Mouse (Mus musculus): Measurements from ENCODE around the gene Irx4. TPM values are rescaled to one million over a fixed set of nuclear protein-coding genes. Genes with fewer than 3 reads are reported as not detected.

Gene Irx4
- polyA plus RNA-seq, 1 experiment from 2014 or later, result 0.07 TPM

DNA sequence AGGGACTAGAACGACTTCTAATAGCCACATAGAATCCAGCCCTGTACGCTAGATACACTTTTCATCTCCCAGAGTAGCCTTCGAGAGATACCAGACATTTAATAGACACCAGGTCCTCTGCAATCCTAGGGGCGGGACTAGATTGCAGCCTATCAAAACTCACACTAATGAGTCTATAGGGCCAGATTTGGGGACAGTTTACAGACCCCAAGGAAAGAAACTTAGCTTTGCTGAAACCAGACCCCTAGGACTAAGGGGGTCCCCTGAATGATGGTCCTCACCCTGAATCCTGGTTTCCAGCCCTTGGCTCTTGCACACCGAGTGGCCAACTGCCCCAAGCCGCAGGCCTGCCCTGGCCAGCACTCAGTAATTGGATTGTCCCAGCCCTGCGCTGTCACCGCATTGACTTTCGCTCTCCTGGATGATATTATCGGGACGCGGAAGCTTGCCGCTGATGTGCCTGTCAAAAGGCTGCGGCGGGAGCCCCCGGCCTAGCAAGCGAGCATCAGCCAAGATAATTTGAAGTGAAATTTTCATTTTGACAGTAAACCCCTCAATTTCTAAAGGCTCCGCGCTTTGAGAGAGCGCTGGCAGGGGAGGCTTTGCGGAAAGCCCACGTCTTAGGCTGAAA, 10.3 kb downstream of the Irx4 start:
- Histone ChIP-seq H3K9me3 (replicated peaks) (no peaks in the 10 kb centered on the region), H3K36me3 (no peaks in the 10 kb centered on the region), H3K4me2 (no peak overlapping the region), H3K27me3 (peaks cover 95% of the 10 kb centered on the region), H3K4me3 (replicated peaks) (no peak overlapping the region), H3K4me1 (replicated peaks) (0 out of 2 replicates have a peak, but pooled peaks cover 3% of the 10 kb centered on the region), H3K27ac (no peak overlapping the region), H3K9ac (no peak overlapping the region)
- ATAC-seq (ENCODE audit: low read depth) (no peak), DNase-seq (no peak)
- 7% methylated on average over 22 of the region's 22 CpGs for WGBS (ENCODE audit: insufficient replicate concordance)

DNA sequence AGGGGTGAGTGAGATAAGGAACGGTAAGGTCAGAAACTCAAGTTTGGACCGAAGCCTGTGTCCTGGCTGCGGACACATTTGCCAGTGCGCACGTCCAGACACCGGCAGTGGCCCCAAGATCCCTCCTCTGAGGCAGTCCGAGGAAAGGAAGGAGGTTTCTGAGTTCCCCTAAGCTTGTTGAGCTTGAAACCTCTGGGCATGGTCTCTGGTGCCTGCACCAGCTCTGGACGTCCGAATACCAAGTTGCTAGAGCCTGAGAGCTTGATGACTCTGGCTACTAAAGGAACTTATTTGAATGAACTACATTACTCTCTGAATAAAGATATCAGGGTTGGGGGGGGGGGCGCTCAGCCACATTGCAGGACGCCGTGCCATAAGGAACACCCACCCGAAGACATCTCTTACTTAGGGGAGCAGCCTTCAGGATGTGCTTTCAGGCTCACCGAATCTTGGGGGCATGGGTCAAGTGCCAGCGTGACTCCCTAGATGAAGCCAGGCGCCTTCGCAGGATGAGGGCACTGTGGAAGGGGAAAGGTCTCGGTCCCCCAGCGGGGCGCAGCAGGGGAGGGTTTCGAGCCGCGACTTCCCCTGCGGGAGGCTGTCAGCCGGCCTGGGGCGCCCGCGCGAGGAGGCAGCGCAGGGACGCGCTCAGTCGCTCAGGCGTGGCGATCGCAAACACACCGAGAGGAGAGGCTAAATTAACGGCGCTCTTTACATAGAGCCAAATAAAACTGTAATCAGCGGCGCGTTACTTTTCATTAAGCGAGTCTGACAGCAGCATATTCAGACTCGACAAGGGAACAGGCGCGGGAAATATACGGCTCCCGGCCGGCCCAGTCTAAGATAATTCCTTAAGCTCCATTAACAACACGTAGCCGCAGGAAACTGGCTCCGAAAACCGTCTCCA, 11.3 kb downstream of the Irx4 start:
- Histone ChIP-seq H3K27ac (no peak overlapping the region), H3K9ac (no peak overlapping the region), H3K36me3 (no peaks in the 10 kb centered on the region), H3K4me3 (replicated peaks) (0 out of 2 replicates have a peak overlapping the region, but pooled peaks have one; percentile 21), H3K27me3 (peaks cover 89% of the 10 kb centered on the region), H3K9me3 (replicated peaks) (no peaks in the 10 kb centered on the region), H3K4me2 (peak overlapping the region; percentile 17; the same call in 1 of the 2 replicates), H3K4me1 (replicated peaks) (0 out of 2 replicates have a peak, but pooled peaks cover 3% of the 10 kb centered on the region)
- DNase-seq (no peak), ATAC-seq (ENCODE audit: low read depth) (no peak)
- 1% methylated on average over 53 of the region's 53 CpGs for WGBS (ENCODE audit: insufficient replicate concordance)

DNA sequence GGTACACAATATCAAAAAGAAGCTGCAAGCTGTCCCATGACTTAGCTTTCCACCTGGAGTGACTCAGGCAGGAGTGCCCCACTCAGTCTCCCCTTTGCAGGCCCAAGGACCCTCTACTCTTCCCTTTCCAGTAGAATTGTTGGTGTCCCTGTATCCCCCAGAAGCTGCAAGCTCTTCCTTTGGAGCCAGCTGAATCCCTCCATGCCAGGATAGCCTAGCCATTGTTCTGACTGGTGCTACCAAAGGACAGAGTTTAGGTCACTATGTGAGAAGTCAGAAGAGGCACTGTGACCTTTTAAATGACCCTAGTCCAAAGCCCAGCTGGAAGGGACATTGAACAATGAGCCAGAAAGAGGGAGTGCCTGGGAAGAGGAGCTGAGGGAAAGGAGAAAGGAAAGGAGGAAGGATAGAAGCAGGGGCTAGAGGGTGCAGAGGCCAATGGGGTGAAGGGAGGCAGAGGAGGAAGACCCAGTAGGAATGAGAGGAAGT, 12.6 kb downstream of the Irx4 start:
- H3K27ac ChIP-seq, result no peak overlapping the region
- H3K9ac ChIP-seq, result no peak overlapping the region
- H3K4me1 ChIP-seq (replicated peaks), result 0 out of 2 replicates have a peak, but pooled peaks cover 3% of the 10 kb centered on the region
- no peaks in the 10 kb centered on the region for H3K9me3 ChIP-seq (replicated peaks)
- no peak overlapping the region for H3K4me2 ChIP-seq
- peaks cover 77% of the 10 kb centered on the region for H3K27me3 ChIP-seq
- no peak for DNase-seq
- no peak overlapping the region for H3K4me3 ChIP-seq (replicated peaks)
- H3K36me3 ChIP-seq, result no peaks in the 10 kb centered on the region
- ATAC-seq (ENCODE audit: low read depth), result no peak

DNA sequence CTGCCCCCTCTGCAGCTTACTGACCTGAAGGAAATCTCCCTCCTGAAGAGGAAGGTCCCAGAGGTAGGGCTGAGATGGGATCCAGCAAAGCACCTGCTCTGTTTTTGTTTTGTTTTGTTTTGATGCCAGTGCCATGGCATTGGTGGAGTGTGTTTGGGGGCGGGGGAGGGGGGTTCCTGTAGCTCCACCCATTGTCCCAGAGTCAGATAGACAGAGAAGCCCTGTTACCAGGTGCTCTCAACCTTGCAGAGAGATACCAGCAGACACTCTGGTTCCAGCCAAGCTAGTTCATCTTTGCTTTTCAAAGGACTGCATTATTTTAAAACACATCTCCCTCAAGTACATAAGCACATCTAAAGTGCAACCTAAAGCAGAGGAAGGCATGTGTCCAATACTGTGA, 13.3 kb downstream of the Irx4 start:
- Histone ChIP-seq H3K36me3 (no peaks in the 10 kb centered on the region), H3K4me1 (replicated peaks) (0 out of 2 replicates have a peak, but pooled peaks cover 3% of the 10 kb centered on the region), H3K4me2 (no peak overlapping the region), H3K4me3 (replicated peaks) (no peak overlapping the region), H3K9me3 (replicated peaks) (no peaks in the 10 kb centered on the region), H3K27me3 (peaks cover 70% of the 10 kb centered on the region), H3K9ac (no peak overlapping the region), H3K27ac (no peak overlapping the region)
- ATAC-seq (ENCODE audit: low read depth), result no peak
- WGBS (ENCODE audit: insufficient replicate concordance), result 5% methylated on average over 1 of the region's 1 CpGs
- DNase-seq, result no peak

DNA sequence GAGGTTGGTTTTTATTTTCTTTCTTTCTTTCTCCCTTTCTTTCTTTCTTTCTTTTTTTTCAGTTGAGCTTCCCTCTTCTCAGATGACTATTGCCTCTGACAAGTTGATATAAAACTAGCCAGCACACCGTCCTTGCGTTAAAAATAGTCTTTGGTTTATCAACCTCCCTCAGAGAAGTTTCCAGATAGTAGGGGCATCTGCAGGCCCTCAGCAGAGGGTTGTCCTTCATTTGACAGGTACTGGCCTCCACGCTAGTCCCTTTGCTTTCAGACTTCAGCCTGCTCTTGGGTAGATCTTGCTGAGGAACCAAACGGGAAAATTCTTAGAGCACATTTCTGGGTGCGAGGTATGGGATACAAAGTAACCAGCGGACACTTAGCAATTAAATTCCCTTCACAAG, 17.1 kb downstream of the Irx4 start:
- DNase-seq (no peak), ATAC-seq (ENCODE audit: low read depth) (no peak)
- Histone ChIP-seq H3K27ac (no peak overlapping the region), H3K9ac (no peak overlapping the region), H3K4me2 (no peak overlapping the region), H3K36me3 (no peaks in the 10 kb centered on the region), H3K27me3 (peaks cover 31% of the 10 kb centered on the region), H3K4me1 (replicated peaks) (no peaks in the 10 kb centered on the region), H3K9me3 (replicated peaks) (no peaks in the 10 kb centered on the region), H3K4me3 (replicated peaks) (no peak overlapping the region)
- WGBS (ENCODE audit: insufficient replicate concordance), result 49% methylated on average over 6 of the region's 6 CpGs

DNA sequence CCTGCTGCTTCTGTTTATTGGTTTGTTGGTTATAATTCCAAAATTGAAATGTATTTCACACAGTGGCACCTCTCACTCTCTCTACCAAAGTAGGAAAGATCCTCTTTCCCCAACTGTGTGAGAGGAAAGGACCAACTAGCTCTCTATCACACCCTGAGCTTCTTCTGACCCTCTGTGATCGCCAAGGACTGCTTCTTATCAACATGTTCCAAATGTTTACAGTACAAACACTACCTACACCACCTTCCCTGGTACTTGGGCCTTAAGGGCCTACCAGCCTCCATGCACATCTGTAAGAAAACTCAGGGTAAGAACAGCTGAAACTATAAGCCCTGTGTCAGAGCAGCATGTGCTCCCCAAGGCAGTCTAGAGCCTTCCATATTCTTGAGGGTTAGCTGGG, 17.5 kb downstream of the Irx4 start:
- 16% methylated on average over 1 of the region's 1 CpGs for WGBS (ENCODE audit: insufficient replicate concordance)
- no peaks in the 10 kb centered on the region for H3K4me1 ChIP-seq (replicated peaks)
- H3K27ac ChIP-seq, result no peak overlapping the region; the same call in 1 of the 2 replicates
- no peak for DNase-seq
- H3K27me3 ChIP-seq, result peaks cover 27% of the 10 kb centered on the region
- ATAC-seq (ENCODE audit: low read depth), result 0 out of 2 replicates have a peak, but pooled peaks have one; percentile 41
- H3K4me3 ChIP-seq (replicated peaks), result no peak overlapping the region
- no peaks in the 10 kb centered on the region for H3K36me3 ChIP-seq
- no peak overlapping the region for H3K9ac ChIP-seq
- H3K4me2 ChIP-seq, result no peak overlapping the region
- no peaks in the 10 kb centered on the region for H3K9me3 ChIP-seq (replicated peaks)

DNA sequence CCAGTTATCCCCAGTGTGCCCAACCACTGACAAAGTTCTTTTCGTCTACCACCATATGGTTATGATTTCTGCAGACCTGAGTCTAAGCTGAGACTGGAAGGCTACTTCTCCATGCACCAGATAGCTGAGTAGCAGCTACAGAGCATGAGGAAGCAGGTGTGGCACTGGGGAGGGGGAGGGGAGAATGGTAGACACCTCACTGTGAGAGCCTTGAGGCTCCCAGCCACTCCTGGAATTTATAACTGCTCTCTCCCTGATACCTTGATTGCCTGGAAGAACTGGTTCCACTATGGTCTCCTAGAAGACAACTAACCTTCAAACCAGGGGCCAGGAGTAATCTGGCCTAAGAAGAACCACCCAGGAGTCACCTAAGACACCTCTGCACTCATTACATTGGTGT, 18.9 kb downstream of the Irx4 start:
- no peak overlapping the region for H3K27ac ChIP-seq

DNA sequence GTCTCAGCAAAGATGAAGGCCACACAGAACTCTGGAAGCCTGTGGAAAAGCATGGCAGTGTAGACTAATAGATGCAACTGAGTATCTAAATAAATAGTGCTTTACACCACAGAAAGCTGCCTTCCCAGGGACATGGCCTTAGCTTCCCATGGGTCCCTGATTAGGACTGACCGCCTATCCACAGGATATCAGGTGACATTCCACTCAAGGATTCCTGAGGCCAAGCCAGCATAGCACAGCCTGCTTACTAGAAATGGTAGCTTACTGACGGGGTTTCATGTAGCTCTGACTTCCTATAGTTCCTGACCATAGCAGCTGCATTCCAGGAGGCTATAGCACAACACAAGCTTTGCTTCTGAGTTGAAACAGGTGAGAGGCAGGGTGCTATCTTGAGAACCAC, 22.1 kb downstream of the Irx4 start:
- ATAC-seq (ENCODE audit: low read depth) (no peak), DNase-seq (no peak)
- H3K4me3 ChIP-seq (replicated peaks), result no peak overlapping the region
- no peaks in the 10 kb centered on the region for H3K36me3 ChIP-seq
- H3K4me1 ChIP-seq (replicated peaks), result no peaks in the 10 kb centered on the region
- WGBS (ENCODE audit: insufficient replicate concordance), result 49% methylated on average over 2 of the region's 2 CpGs
- no peak overlapping the region for H3K9ac ChIP-seq
- H3K4me2 ChIP-seq, result no peak overlapping the region
- no peak overlapping the region for H3K27ac ChIP-seq
- H3K27me3 ChIP-seq, result no peaks in the 10 kb centered on the region
- H3K9me3 ChIP-seq (replicated peaks), result no peaks in the 10 kb centered on the region

More for the DNA sequence above, 18.9 kb downstream of the Irx4 start:
- no peaks in the 10 kb centered on the region for H3K4me1 ChIP-seq (replicated peaks)
- no peaks in the 10 kb centered on the region for H3K9me3 ChIP-seq (replicated peaks)
- peaks cover 13% of the 10 kb centered on the region for H3K27me3 ChIP-seq
- WGBS (ENCODE audit: insufficient replicate concordance), result 50% methylated on average over 1 of the region's 1 CpGs
- H3K4me3 ChIP-seq (replicated peaks), result no peak overlapping the region
- no peak overlapping the region for H3K9ac ChIP-seq
- no peaks in the 10 kb centered on the region for H3K36me3 ChIP-seq
- ATAC-seq (ENCODE audit: low read depth) (no peak), DNase-seq (no peak)
- no peak overlapping the region for H3K4me2 ChIP-seq

DNA sequence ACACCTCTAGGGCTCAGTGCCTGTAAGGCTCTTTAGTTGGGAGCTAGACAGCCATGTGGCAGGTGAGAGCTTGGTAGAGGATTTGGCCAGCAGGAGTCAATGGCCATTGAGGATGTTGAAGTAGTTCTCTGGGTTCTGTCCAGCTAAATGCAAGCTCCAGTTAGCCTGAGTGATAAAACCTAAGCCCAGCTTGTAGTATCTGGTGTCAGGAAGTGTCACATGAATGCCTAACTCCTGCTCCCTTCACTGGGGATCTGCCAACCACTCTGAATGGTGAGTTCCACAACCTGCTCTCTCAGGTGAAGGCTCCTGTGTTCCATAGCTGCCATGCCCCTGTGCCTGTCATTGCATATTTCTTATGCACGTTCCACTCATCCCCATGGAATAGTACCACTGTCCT, 23.3 kb downstream of the Irx4 start:
- H3K27ac ChIP-seq, result no peak overlapping the region
- no peak for ATAC-seq (ENCODE audit: low read depth)
- no peak overlapping the region for H3K4me2 ChIP-seq
- H3K4me1 ChIP-seq (replicated peaks), result no peaks in the 10 kb centered on the region
- no peak for DNase-seq
- WGBS (ENCODE audit: insufficient replicate concordance), result 66% methylated on average over 1 of the region's 1 CpGs
- H3K9ac ChIP-seq, result no peak overlapping the region
- H3K27me3 ChIP-seq, result no peaks in the 10 kb centered on the region
- H3K4me3 ChIP-seq (replicated peaks), result no peak overlapping the region
- H3K36me3 ChIP-seq, result no peaks in the 10 kb centered on the region
- H3K9me3 ChIP-seq (replicated peaks), result no peaks in the 10 kb centered on the region

DNA sequence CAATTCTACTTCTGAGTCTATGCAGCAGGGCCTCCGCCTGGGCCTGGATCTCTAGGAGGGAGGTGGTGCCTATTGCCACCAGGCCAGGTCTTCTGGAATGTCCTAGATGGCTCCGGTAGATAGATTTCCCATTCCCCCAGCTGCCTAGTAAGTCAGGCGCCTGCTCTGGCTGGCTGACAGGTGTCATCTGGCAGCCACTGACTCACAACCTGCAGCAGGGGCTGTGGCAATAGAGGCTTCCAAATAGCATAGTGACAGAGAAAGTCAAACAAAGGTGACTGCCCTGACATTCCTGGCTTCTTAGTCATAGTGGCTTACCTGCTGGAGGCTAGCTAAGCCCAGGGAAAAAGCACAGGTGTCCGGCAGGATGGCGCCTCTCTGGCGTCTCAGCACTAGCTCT, 29.9 kb downstream of the Irx4 start:
- WGBS (ENCODE audit: insufficient replicate concordance), result 68% methylated on average over 6 of the region's 6 CpGs
- ATAC-seq (ENCODE audit: low read depth) (no peak), DNase-seq (no peak)
- Histone ChIP-seq H3K9ac (no peak overlapping the region), H3K27me3 (no peaks in the 10 kb centered on the region), H3K4me1 (replicated peaks) (no peaks in the 10 kb centered on the region), H3K9me3 (replicated peaks) (no peaks in the 10 kb centered on the region), H3K4me3 (replicated peaks) (no peak overlapping the region), H3K27ac (no peak overlapping the region), H3K4me2 (no peak overlapping the region), H3K36me3 (no peaks in the 10 kb centered on the region)

DNA sequence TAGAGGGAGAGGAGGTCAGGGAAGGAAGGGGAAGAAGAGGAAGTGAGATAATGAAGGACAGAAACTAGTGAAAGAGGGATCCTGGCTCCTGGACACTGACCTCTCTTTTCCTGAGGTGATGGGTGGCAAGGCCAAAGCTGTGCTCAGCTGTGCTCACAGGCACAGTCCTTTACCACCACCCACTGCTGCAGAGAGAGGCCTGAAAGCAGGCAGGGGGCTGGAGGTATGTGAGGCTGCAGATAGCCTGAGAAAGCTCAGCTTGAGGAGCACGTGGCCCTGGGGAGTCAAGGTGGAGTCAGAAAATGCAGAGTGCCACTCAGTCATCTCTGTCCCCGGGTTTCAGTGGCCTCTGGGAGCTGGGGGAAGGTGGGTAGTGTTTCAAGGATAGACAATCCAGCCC, 30.8 kb downstream of the Irx4 start:
- H3K36me3 ChIP-seq, result no peaks in the 10 kb centered on the region
- 5% methylated on average over 2 of the region's 2 CpGs for WGBS (ENCODE audit: insufficient replicate concordance)
- H3K4me3 ChIP-seq (replicated peaks), result no peak overlapping the region
- no peaks in the 10 kb centered on the region for H3K4me1 ChIP-seq (replicated peaks)
- H3K9ac ChIP-seq, result no peak overlapping the region
- no peak for DNase-seq
- no peak for ATAC-seq (ENCODE audit: low read depth)
- H3K9me3 ChIP-seq (replicated peaks), result no peaks in the 10 kb centered on the region
- no peaks in the 10 kb centered on the region for H3K27me3 ChIP-seq
- H3K4me2 ChIP-seq, result no peak overlapping the region
- no peak overlapping the region for H3K27ac ChIP-seq

Measured in liver, embryonic 13.5 days (tissue).